Mouse (Mus musculus) thymus, postnatal 10 days (tissue): ENCODE measurements around the gene Hrh3.

Experiments used
- DNase-seq, 2 experiments: peaks; one replicate each; pipeline ENCODE4 v3.0.0; 2021; ENCODE audit warnings: low spot score in 2 of 2

Gene Hrh3

DNA sequence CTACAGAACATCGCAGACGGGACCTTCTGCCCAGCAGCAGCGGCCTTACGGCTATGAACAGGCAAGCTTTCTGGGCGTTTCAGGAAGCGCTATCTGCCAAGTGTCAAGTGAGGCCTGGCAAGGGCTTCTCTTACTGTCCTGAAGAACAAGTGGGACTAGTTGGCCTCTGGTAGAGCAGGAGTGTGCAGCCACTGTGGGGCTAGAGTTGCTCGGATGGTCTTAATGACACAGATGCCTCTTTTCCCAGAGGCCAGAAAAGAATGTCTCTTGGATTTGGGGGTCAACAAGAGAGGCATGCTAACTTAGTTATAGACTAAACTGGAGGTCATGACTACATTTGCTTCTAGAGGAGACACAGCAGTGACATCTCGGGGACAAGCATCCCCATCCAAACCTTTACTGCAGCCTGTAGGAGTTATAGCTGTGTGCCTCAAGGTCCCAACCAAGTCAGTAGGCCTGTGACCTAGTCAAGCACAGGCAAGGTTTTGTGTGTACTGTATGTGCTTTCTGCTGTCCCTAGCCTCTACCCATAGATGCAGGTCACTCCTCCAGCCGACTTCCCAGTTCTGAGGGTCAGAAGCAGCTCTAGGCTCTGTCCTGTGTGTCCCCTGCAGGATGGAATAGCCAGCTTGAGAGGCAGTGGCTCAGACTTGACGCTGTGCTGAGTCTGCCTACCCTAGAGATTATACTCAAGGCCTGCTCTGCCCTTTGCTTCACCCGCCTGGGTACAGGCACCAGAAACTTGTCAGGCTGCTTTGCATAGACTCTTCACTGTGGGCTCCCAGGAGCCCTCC is 40.8 kb downstream of the Hrh3 start:
- no peak for DNase-seq

DNA sequence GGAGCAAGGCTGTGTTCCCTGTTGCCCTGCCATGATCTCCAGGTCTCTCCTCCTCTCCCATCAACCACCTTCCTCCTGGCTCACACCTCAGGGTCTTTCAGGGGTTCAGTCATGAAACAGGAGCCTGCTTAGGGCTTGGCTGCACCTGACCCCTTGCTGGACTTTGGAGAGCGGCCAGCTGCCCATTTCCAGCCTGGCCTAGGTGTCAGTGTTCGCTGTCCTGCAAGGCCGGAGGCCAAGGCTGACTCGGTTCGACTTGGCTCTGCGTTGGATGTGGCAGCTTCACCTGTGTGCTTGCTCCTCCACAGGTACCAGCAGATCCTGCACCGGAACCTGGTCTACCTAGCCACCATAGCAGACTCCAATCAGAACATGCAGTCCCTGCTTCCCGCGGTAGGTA is 51.3 kb downstream of the Hrh3 start:
- DNase-seq: no peak

DNA sequence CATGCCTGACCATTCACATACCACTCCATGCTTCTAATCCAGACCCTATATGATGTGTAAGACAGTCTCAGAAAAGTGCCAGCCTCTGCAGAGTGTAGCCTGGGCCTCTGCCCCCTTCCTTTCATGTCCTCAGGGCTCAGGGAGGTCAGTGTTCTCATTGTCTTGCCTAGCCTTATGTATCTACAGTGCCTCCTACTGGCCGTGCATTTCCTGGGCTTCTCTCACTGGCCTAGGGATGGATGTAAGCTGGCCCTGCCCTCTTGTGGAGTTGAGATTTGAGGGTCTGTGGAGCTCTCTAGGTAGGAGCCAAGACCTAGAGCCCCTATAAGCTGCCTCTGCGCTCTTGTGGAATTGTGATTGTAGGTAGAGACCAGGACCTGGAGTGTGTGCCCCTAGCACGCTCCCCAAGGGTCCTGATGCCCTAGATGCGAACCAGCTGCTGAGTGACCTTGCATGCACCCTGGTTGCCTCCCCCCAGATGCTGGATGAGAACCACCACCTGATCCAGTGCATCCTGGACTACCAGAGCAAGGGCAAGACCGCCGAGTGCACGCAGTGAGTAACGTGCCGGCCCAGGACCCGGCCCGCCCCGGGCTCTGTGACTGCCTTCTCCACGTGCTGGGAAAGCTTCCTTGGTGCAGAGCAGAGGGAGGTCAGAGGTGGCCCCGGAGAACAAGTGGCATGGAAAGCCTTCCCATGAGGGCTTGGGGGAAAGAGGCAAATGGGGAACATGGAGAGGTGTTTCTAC is 52.1 kb downstream of the Hrh3 start:
- peak in 1 of 2 experiments; percentile 45 for DNase-seq

DNA sequence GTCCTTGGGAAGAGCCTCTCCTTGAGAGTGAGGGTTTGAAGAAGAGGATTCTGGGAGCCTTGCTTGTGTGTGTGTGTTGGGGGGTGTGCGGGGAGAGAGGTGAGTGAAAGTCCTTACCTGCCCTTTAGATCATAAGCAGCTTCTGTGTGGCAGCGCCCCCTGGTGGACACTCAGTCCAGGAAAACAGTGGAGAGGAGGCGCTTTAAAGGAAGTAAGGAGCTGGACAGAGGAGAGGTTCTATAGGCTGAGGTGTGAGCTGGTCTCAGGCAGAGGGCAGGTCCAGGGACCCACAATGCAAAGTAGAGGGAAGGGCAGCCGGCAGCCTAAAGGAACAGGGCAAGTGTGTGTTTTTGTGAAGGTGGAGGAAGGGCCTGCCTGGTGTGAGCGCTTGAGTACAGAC is 53.3 kb downstream of the Hrh3 start:
- DNase-seq: peak; percentile 69 to 90
